ENCODE assay signal across 9 mouse cellular contexts in genomic region chr5:113024154-113024764, GRCm38 (mm10). TPM values are rescaled to one million over a fixed set of nuclear protein-coding genes. Genes with fewer than 3 reads are reported as not detected.
DNase-seq lines count a peak whose midpoint lies in the region; ATAC-seq and TF ChIP-seq lines count a peak whose summit lies in the region.
"Had no signal": no experiment of that assay in that cellular context is flagged by ENCODE, and none has a peak within 500 bp of the region (broad histone marks: within the 10 kb centered on the region; RNA-seq: fewer than 3 reads in every experiment).

No protein-coding gene starts in this region.

- 0 out of 2 replicates have a peak overlapping the region, but pooled peaks have one; percentile 13 for H3K4me2 ChIP-seq in liver, embryonic 16.5 days (ENCODE audit: low read depth, low read length)

- H3K4me1 ChIP-seq in E14TG2a.4 (replicated peaks; ENCODE audit: low read depth, low read length): peaks cover 11% of the 10 kb centered on the region
- no peaks in the 10 kb centered on the region; the same call in 1 of the 2 replicates for H3K4me1 ChIP-seq in liver, embryonic 16.5 days (ENCODE audit: control insufficient read depth, low read depth, low read length)

- H3K27ac ChIP-seq in liver, embryonic 16.5 days (ENCODE audit: low read length): peak overlapping the region; percentile 61
- H3K27ac ChIP-seq: macrophage had no signal

- peak; percentile 87 for ATAC-seq in liver, embryonic 16.5 days (ENCODE audit: low read depth)
- peak; percentile 17; the same call in 1 of the 2 replicates for ATAC-seq in neutrophil, adult 5-6 weeks (ENCODE audit: extremely low read depth, insufficient number of reproducible peaks, low FRiP score, poor library complexity, severe bottlenecking)

- no peak for TF ChIP-seq CTCF in E14TG2a.4 (conservative IDR thresholded peaks at IDR 0.05; ENCODE audit: low read length)

- H3K36me3 ChIP-seq in E14TG2a.4 (ENCODE audit: insufficient read depth, low read length): no peaks in the 10 kb centered on the region
- no peaks in the 10 kb centered on the region for H3K36me3 ChIP-seq in liver, embryonic 16.5 days (ENCODE audit: control insufficient read depth, insufficient read depth)

- H3K9me3 ChIP-seq in E14TG2a.4 (ENCODE audit: low read length): peaks cover 20% of the 10 kb centered on the region
- no peaks in the 10 kb centered on the region for H3K9me3 ChIP-seq in liver, embryonic 16.5 days (replicated peaks; ENCODE audit: control insufficient read depth, low read length)

- H3K9ac ChIP-seq in liver, embryonic 16.5 days (ENCODE audit: low read depth, low read length): no peak overlapping the region

- WGBS in liver, embryonic 16.5 days (ENCODE audit: insufficient replicate concordance): 36% methylated on average over 18 of the region's 18 CpGs

- H3K27me3 ChIP-seq in E14TG2a.4 (ENCODE audit: insufficient read depth, low read length): peaks cover 18% of the 10 kb centered on the region
- H3K27me3 ChIP-seq in liver, embryonic 16.5 days (ENCODE audit: control insufficient read depth, insufficient read depth, low read depth, low read length): no peaks in the 10 kb centered on the region

- peak overlapping the region; percentile 26; the same call in 1 of the 2 replicates for H3K4me3 ChIP-seq in E14TG2a.4 (replicated peaks; ENCODE audit: low read length)
- H3K4me3 ChIP-seq in liver, embryonic 16.5 days (ENCODE audit: low read depth, low read length): no peak overlapping the region

- DNase-seq in adrenal gland, postnatal 10 days: peak; percentile 72
- DNase-seq in heart, adult 9 months (ENCODE audit: low spot score in 2 of 2): peak; percentile 31 to 36
- DNase-seq in kidney, adult 18-20 months: peak; percentile 54
- DNase-seq in right cerebral cortex, postnatal 36 days (ENCODE audit: low spot score in 2 of 2): no peak
- no peak for DNase-seq in layer of hippocampus, postnatal 36 days

RNA-seq across cellular contexts. Expression of gene Grk3, which starts 8.7 kb away (rescaled TPM):
- total RNA-seq in adrenal gland, postnatal 10 days (2021): 10 to 100 TPM; 30.9 to 45.9 TPM
- polyA plus RNA-seq in liver, embryonic 16.5 days (2015; fragmentation: Nextera tagmentation; extraction: Ambion mirVana): 2.7 and 3.4 TPM in 2 replicates
- 8.6 and 10.7 TPM in 2 replicates for total RNA-seq in neutrophil, adult 5-6 weeks (2017)
- total RNA-seq in layer of hippocampus, postnatal 36 days (2021): 10 to 100 TPM; 74.5 to 80.8 TPM

RNA-seq across cellular contexts. Expression of gene Crybb2, which starts 45.7 kb away (rescaled TPM):
- total RNA-seq in adrenal gland, postnatal 10 days (2021): not detected
- not detected in 2 replicates for polyA plus RNA-seq in liver, embryonic 16.5 days (2015; fragmentation: Nextera tagmentation; extraction: Ambion mirVana)
- total RNA-seq in neutrophil, adult 5-6 weeks (2017): not detected in 2 replicates
- not detected for total RNA-seq in layer of hippocampus, postnatal 36 days (2021)
- polyA plus RNA-seq: macrophage had no signal

RNA-seq across cellular contexts. Expression of gene Crybb3, which starts 57.1 kb away (rescaled TPM):
- 1 to 10 TPM; 1.1 to 1.5 TPM for total RNA-seq in adrenal gland, postnatal 10 days (2021)
- not detected in 2 replicates for polyA plus RNA-seq in liver, embryonic 16.5 days (2015; fragmentation: Nextera tagmentation; extraction: Ambion mirVana)
- total RNA-seq in neutrophil, adult 5-6 weeks (2017): not detected in 2 replicates
- 1 to 10 TPM; 1.6 to 3.3 TPM for total RNA-seq in layer of hippocampus, postnatal 36 days (2021)
- polyA plus RNA-seq: macrophage had no signal

Comparison
In these comparisons a context has a peak if more than half of its experiments do, and no peak if none do; other contexts are left out.
1. DNase-seq: peak in adrenal gland, postnatal 10 days (single experiment), heart, adult 9 months (2 of 2) and kidney, adult 18-20 months (single experiment); none in right cerebral cortex, postnatal 36 days (0 of 2) and layer of hippocampus, postnatal 36 days (0 of 2).